Mouse (Mus musculus) T-cell, adult 2 months (primary cell): ENCODE data around the gene Tomt.

ENCODE experiments used
- DNase-seq: peaks from one replicate; pipeline ENCODE4 v3.0.0; 2022; ENCODE audit warnings: low spot score

Gene Tomt

DNA sequence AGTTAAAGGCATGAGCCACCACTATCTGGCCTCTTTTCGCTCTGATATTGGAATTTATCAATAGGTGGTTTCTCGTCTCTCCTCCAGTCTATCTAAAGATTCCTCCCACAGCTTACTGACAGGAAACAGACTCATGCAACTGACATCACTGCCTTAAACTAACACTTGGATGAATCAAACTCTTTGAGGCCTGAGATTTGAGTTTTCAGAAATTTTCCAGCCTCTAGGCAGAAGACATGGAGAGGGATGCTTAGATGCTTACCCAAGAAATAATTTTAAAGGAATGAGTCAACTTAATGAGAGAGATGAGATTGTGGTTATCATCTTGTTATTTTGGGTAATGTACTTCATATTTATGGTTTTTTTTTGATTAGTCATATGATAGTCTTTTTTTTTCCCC is 52.3 kb downstream of the Tomt start:
- DNase-seq: no peak

DNA sequence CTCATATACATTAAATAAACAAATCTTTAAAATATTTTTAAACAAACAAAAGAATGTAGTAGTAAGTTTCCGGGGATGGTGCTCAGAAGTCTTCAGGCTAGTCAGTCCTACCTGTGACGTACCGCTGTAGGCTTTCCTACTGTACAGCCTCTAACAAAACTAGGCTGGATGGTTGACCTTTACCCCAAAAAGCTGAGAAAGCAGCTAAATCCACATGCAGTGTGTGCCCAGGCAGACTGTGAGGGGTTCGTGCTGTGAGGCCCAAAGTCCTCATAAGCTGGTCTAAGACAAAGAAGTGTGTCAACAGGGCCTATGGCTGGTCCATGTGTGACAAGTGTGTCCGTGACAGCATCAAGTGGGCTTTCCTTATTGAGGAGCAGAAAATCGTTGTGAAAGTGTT is 53.3 kb downstream of the Tomt start:
- no peak for DNase-seq

DNA sequence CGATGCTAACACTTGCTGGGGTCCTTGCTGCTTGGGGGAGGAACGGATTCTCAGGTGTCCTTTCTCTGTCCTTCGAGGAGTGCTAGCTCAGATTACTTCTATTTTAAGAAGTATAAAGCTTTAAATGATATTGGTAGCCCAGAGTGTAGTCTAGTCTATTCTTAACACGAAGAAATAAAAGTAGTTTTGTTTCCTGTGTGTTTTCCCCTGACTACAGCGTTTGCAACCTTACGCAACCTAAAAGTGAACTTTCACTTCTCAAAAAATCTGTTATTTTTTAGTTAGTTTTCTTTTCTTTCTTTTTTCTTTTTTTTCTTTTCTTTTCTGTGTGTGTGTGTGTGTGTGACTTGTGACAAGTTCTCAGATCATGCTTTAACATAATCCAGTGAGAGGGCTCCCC is 54.5 kb downstream of the Tomt start:
- no peak for DNase-seq
